Mouse (Mus musculus): ENCODE results near the gene Fhdc1.

GRCm38 (mm10) chr3:84472955-84473354 is 7.3 kb downstream of the Fhdc1 start:
- no peak for TF ChIP-seq CTCF (conservative IDR thresholded peaks at IDR 0.05; ENCODE audit: low read length)
- TF ChIP-seq NANOG (IDR thresholded peaks at IDR 0.05; ENCODE audit: borderline replicate concordance, low read length): no peak
